Mouse (Mus musculus): ENCODE measurements around the gene Psme4. TPM values are rescaled to one million over a fixed set of nuclear protein-coding genes. Genes with fewer than 3 reads are reported as not detected.
"Not testable (repeated sequence)": the region's sequence is repeated elsewhere in the genome, so short reads cannot be mapped to it uniquely, and the experiment has no call there.

Gene Psme4
- polyA plus RNA-seq, 1 experiment from 2014 or later: 35.3 TPM

- H3K4me1 ChIP-seq (ENCODE audit: control insufficient read depth, insufficient read depth, low read length): no peaks in the 10 kb centered on the region
- H3K36me3 ChIP-seq (replicated peaks; ENCODE audit: control insufficient read depth, insufficient read depth, low read depth, low read length): no peaks in the 10 kb centered on the region
- H3K27ac ChIP-seq (replicated peaks; ENCODE audit: low read depth, low read length): no peak overlapping the region
- no peak for DNase-seq (ENCODE audit: low spot score)
- H3K4me2 ChIP-seq (ENCODE audit: low read depth, low read length): no peak overlapping the region
- H3K4me3 ChIP-seq (ENCODE audit: low read depth, low read length): no peak overlapping the region
- H3K9ac ChIP-seq (replicated peaks; ENCODE audit: low read length): no peak overlapping the region
- H3K27me3 ChIP-seq (ENCODE audit: control insufficient read depth, insufficient read depth, low read length): peaks cover 3% of the 10 kb centered on the region; the same call in 1 of the 2 replicates
- no peaks in the 10 kb centered on the region for H3K9me3 ChIP-seq (replicated peaks; ENCODE audit: control insufficient read depth, low read length)
- no peak for ATAC-seq (replicated peaks; ENCODE audit: insufficient number of reproducible peaks, low FRiP score, low TSS enrichment, low read depth)
- 81% methylated on average over 3 of the region's 3 CpGs for WGBS
Measured at GRCm38 (mm10) chr11:30752956-30753355, 18.6 kb upstream of the Psme4 start.

DNA sequence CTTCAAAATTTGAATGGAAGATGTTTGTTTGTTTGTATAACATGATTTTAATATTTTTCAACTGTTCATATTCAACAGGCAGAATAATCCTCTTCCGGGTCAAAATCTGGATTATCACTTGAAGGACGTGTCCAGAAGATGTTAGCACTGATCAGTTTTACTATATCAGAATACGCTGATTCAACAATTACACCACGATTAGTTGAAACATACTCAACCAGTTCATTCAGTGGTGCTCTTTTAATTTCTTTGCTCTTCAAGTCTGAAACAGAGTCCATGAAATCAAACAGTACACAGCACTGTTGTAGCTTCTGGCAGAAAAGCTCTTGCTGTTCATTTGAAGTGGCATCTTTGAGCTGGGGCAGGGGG lies 17.1 kb upstream of the Psme4 start:
- Histone ChIP-seq H3K4me3 (ENCODE audit: low read depth, low read length) (peak overlapping the region; percentile 59), H3K4me2 (ENCODE audit: low read depth, low read length) (peak overlapping the region; percentile 98), H3K9ac (replicated peaks; ENCODE audit: low read length) (peak overlapping the region; percentile 70)
- WGBS: 64% methylated on average over 4 of the region's 4 CpGs
- DNase-seq (ENCODE audit: low spot score); H3K27ac ChIP-seq (replicated peaks; ENCODE audit: low read depth, low read length); H3K9me3 ChIP-seq (replicated peaks; ENCODE audit: control insufficient read depth, low read length); H3K27me3 ChIP-seq (ENCODE audit: control insufficient read depth, insufficient read depth, low read length); H3K36me3 ChIP-seq (replicated peaks; ENCODE audit: control insufficient read depth, insufficient read depth, low read depth, low read length); ATAC-seq (replicated peaks; ENCODE audit: insufficient number of reproducible peaks, low FRiP score, low TSS enrichment, low read depth); H3K4me1 ChIP-seq (ENCODE audit: control insufficient read depth, insufficient read depth, low read length): not testable (repeated sequence)

DNA sequence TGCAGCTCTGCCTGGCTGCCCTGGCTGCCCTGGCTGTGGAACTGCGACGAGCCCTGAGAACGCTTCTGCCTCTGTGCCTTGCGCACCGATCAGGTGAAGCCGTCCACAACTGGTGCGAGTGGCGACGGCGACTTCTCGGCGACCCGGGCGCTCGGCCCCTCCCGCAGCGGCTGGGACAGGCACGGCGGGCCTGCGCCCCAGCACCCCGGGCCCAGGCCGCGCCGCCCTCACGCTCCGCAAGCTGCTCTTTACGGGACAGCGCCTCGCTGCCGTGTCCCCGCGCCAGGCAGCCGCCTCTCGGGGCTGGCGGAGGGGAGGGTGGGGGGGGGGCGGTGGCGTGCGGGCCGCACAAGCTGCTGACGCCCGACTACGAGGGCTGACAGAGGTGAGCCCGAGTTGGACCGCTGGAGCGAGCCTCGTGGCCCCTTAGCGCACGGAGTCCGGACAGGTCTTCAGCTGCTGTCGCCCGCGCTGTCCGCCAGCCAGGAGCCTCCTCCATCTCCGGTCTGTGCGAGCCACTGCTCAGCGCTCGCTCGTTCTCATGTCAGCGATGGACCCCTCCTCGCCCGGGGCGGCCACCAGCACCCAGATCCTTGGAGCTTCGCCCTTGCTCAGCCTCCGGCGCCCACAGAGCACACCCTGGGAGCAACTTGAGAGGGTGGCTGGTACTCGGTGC lies 16.5 kb upstream of the Psme4 start:
- Histone ChIP-seq H3K27ac (replicated peaks; ENCODE audit: low read depth, low read length) (no peak overlapping the region), H3K4me2 (ENCODE audit: low read depth, low read length) (peak overlapping the region; percentile 98), H3K9ac (replicated peaks; ENCODE audit: low read length) (peak overlapping the region; percentile 70), H3K27me3 (ENCODE audit: control insufficient read depth, insufficient read depth, low read length) (peaks cover 3% of the 10 kb centered on the region; the same call in 1 of the 2 replicates), H3K4me3 (ENCODE audit: low read depth, low read length) (peak overlapping the region; percentile 59), H3K36me3 (replicated peaks; ENCODE audit: control insufficient read depth, insufficient read depth, low read depth, low read length) (no peaks in the 10 kb centered on the region), H3K4me1 (ENCODE audit: control insufficient read depth, insufficient read depth, low read length) (no peaks in the 10 kb centered on the region), H3K9me3 (replicated peaks; ENCODE audit: control insufficient read depth, low read length) (no peaks in the 10 kb centered on the region)
- peak; percentile 29 for DNase-seq (ENCODE audit: low spot score)
- ATAC-seq (replicated peaks; ENCODE audit: insufficient number of reproducible peaks, low FRiP score, low TSS enrichment, low read depth): peak; percentile 87
- under 1% methylated on average over 51 of the region's 66 CpGs for WGBS

GRCm38 (mm10) chr11:30761381-30761780 lies 10.1 kb upstream of the Psme4 start:
- no peaks in the 10 kb centered on the region for H3K27me3 ChIP-seq (ENCODE audit: control insufficient read depth, insufficient read depth, low read length)
- DNase-seq (ENCODE audit: low spot score) (no peak), ATAC-seq (replicated peaks; ENCODE audit: insufficient number of reproducible peaks, low FRiP score, low TSS enrichment, low read depth) (no peak)
- H3K4me2 ChIP-seq (ENCODE audit: low read depth, low read length): no peak overlapping the region
- H3K9me3 ChIP-seq (replicated peaks; ENCODE audit: control insufficient read depth, low read length): no peaks in the 10 kb centered on the region
- no peaks in the 10 kb centered on the region for H3K36me3 ChIP-seq (replicated peaks; ENCODE audit: control insufficient read depth, insufficient read depth, low read depth, low read length)
- 80% methylated on average over 7 of the region's 7 CpGs for WGBS
- no peak overlapping the region for H3K9ac ChIP-seq (replicated peaks; ENCODE audit: low read length)
- H3K27ac ChIP-seq (replicated peaks; ENCODE audit: low read depth, low read length): no peak overlapping the region
- H3K4me3 ChIP-seq (ENCODE audit: low read depth, low read length): no peak overlapping the region
- no peaks in the 10 kb centered on the region for H3K4me1 ChIP-seq (ENCODE audit: control insufficient read depth, insufficient read depth, low read length)

- H3K4me2 ChIP-seq (ENCODE audit: low read depth, low read length): no peak overlapping the region
- no peak for DNase-seq (ENCODE audit: low spot score)
- H3K4me3 ChIP-seq (ENCODE audit: low read depth, low read length): no peak overlapping the region
- no peak for ATAC-seq (replicated peaks; ENCODE audit: insufficient number of reproducible peaks, low FRiP score, low TSS enrichment, low read depth)
- H3K9me3 ChIP-seq (replicated peaks; ENCODE audit: control insufficient read depth, low read length): no peaks in the 10 kb centered on the region
- no peak overlapping the region for H3K27ac ChIP-seq (replicated peaks; ENCODE audit: low read depth, low read length)
- 80% methylated on average over 1 of the region's 1 CpGs for WGBS
- no peak overlapping the region for H3K9ac ChIP-seq (replicated peaks; ENCODE audit: low read length)
- no peaks in the 10 kb centered on the region for H3K36me3 ChIP-seq (replicated peaks; ENCODE audit: control insufficient read depth, insufficient read depth, low read depth, low read length)
- no peaks in the 10 kb centered on the region for H3K27me3 ChIP-seq (ENCODE audit: control insufficient read depth, insufficient read depth, low read length)
- no peaks in the 10 kb centered on the region for H3K4me1 ChIP-seq (ENCODE audit: control insufficient read depth, insufficient read depth, low read length)
Measured at GRCm38 (mm10) chr11:30761891-30762290, 9.6 kb upstream of the Psme4 start.

DNA sequence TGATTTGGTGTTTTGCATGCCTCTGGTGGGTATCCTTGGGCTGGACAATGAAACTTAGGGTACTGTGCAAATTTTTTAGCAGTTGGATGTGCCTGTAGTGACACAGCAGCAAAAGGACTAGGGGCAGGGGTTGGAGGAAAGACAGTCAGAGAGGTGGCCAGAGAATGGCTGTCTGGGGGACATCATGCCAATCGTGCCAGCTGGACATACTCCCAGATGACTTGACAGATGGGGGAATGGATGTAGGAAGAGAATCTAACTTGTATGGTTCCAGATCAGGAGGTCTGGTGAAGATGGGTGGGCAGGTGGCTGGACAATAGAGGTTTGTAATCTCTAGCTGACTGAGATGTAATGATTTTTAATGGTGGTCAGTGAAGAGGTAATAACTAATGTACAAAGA lies 6.5 kb upstream of the Psme4 start:
- no peak for DNase-seq (ENCODE audit: low spot score)
- Histone ChIP-seq H3K9me3 (replicated peaks; ENCODE audit: control insufficient read depth, low read length) (no peaks in the 10 kb centered on the region), H3K36me3 (replicated peaks; ENCODE audit: control insufficient read depth, insufficient read depth, low read depth, low read length) (no peaks in the 10 kb centered on the region), H3K4me1 (ENCODE audit: control insufficient read depth, insufficient read depth, low read length) (no peaks in the 10 kb centered on the region), H3K4me2 (ENCODE audit: low read depth, low read length) (no peak overlapping the region), H3K9ac (replicated peaks; ENCODE audit: low read length) (no peak overlapping the region), H3K27me3 (ENCODE audit: control insufficient read depth, insufficient read depth, low read length) (no peaks in the 10 kb centered on the region), H3K27ac (replicated peaks; ENCODE audit: low read depth, low read length) (no peak overlapping the region), H3K4me3 (ENCODE audit: low read depth, low read length) (no peak overlapping the region)
- 90% methylated on average over 1 of the region's 1 CpGs for WGBS
- ATAC-seq (replicated peaks; ENCODE audit: insufficient number of reproducible peaks, low FRiP score, low TSS enrichment, low read depth): no peak

GRCm38 (mm10) chr11:30770817-30771216 lies 709 bp upstream of the Psme4 start:
- H3K27me3 ChIP-seq (ENCODE audit: control insufficient read depth, insufficient read depth, low read length): no peaks in the 10 kb centered on the region
- no peak overlapping the region for H3K27ac ChIP-seq (replicated peaks; ENCODE audit: low read depth, low read length)
- peak overlapping the region; percentile 98 for H3K4me3 ChIP-seq (ENCODE audit: low read depth, low read length)
- no peaks in the 10 kb centered on the region for H3K9me3 ChIP-seq (replicated peaks; ENCODE audit: control insufficient read depth, low read length)
- no peak for DNase-seq (ENCODE audit: low spot score)
- peak overlapping the region; percentile 54; the same call in 1 of the 2 replicates for H3K4me2 ChIP-seq (ENCODE audit: low read depth, low read length)
- 81% methylated on average over 3 of the region's 3 CpGs for WGBS
- H3K4me1 ChIP-seq (ENCODE audit: control insufficient read depth, insufficient read depth, low read length): no peaks in the 10 kb centered on the region
- no peaks in the 10 kb centered on the region for H3K36me3 ChIP-seq (replicated peaks; ENCODE audit: control insufficient read depth, insufficient read depth, low read depth, low read length)
- no peak for ATAC-seq (replicated peaks; ENCODE audit: insufficient number of reproducible peaks, low FRiP score, low TSS enrichment, low read depth)
- H3K9ac ChIP-seq (replicated peaks; ENCODE audit: low read length): peak overlapping the region; percentile 95

DNA sequence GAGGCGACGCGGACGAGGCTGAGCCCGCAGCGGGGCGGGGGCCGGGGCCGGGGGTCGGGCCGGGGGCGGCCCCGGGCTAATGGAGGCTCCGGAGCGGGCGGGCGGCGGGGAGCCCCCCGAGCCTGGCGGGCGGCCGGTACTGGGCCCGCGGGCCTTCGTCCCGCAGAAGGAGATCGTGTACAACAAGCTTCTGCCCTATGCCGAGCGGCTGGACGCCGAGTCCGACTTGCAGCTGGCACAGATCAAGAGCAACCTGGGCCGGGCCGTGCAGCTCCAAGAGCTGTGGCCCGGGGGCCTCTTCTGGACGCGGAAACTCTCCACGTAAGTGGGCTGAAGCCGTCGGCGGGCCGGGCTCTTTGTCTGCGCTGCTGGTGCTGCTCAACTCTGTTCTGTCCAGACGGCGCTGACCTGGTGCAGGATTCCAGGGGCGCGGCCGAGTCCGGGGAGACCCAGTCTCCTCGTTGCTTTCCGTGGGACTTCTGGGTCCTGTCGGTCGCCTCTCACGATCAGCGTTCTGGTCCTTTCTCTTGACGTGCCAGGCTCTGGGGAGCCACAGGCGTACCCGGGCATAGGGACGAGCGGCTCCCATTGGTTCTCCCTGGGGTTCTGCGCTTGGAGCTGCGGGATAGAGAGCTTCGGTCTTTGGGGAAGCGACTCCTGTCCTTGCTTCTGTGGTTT lies 517 bp downstream of the Psme4 start:
- Histone ChIP-seq H3K9ac (replicated peaks; ENCODE audit: low read length) (peak overlapping the region; percentile 95), H3K27ac (replicated peaks; ENCODE audit: low read depth, low read length) (peak overlapping the region; percentile 85), H3K4me3 (ENCODE audit: low read depth, low read length) (peak overlapping the region; percentile 98), H3K36me3 (replicated peaks; ENCODE audit: control insufficient read depth, insufficient read depth, low read depth, low read length) (no peaks in the 10 kb centered on the region), H3K9me3 (replicated peaks; ENCODE audit: control insufficient read depth, low read length) (no peaks in the 10 kb centered on the region), H3K4me2 (ENCODE audit: low read depth, low read length) (peak overlapping the region; percentile 64), H3K27me3 (ENCODE audit: control insufficient read depth, insufficient read depth, low read length) (no peaks in the 10 kb centered on the region), H3K4me1 (ENCODE audit: control insufficient read depth, insufficient read depth, low read length) (no peaks in the 10 kb centered on the region)
- DNase-seq (ENCODE audit: low spot score) (peak; percentile 70), ATAC-seq (replicated peaks; ENCODE audit: insufficient number of reproducible peaks, low FRiP score, low TSS enrichment, low read depth) (peak; percentile 81)
- 0% methylated on average over 51 of the region's 64 CpGs for WGBS
